Mouse (Mus musculus) embryonic facial prominence, embryonic 13.5 days (tissue): ENCODE results near the gene Rnf144b. TPM values are rescaled to one million over a fixed set of nuclear protein-coding genes. Genes with fewer than 3 reads are reported as not detected.

Experiments
- ATAC-seq: fragments of 200-750 bp; cut with Nextera tagmentation; 2 replicates; pipeline ENCODE4 v1.8.0; 2017; ENCODE audit warnings: low read depth; ENCODE audit not compliant: insufficient number of reproducible peaks, insufficient read depth, low FRiP score, low TSS enrichment
- H3K27ac ChIP-seq: fragments of 300-500 bp; sonication (generic); 2 replicates; pipeline ENCODE4 v1.5.1; 2015; ENCODE audit warnings: moderate library complexity, mild to moderate bottlenecking, inconsistent platforms
- H3K27me3 ChIP-seq: fragments of 300-500 bp; sonication (generic); 2 replicates; pipeline ENCODE4 v1.6.1; 2015; ENCODE audit warnings: mild to moderate bottlenecking, inconsistent platforms
- H3K36me3 ChIP-seq: fragments of 300-500 bp; sonication (generic); 2 replicates; pipeline ENCODE4 v1.6.1; 2015; ENCODE audit warnings: mild to moderate bottlenecking, inconsistent platforms
- H3K4me1 ChIP-seq: fragments of 300-500 bp; sonication (generic); 2 replicates; pipeline ENCODE4 v1.6.1; 2015; ENCODE audit warnings: inconsistent platforms
- H3K4me2 ChIP-seq: fragments of 300-500 bp; sonication (generic); 2 replicates; pipeline ENCODE4 v1.6.1; 2015; ENCODE audit warnings: moderate library complexity, mild to moderate bottlenecking, inconsistent platforms
- H3K4me3 ChIP-seq: fragments of 300-500 bp; sonication (generic); 2 replicates; pipeline ENCODE4 v1.5.1; 2015; ENCODE audit warnings: mild to moderate bottlenecking, inconsistent platforms
- H3K9ac ChIP-seq: fragments of 300-500 bp; sonication (generic); 2 replicates; pipeline ENCODE4 v1.6.1; 2015; ENCODE audit warnings: mild to moderate bottlenecking, inconsistent platforms
- H3K9me3 ChIP-seq: fragments of 300-500 bp; sonication (generic); 2 replicates; pipeline ENCODE4 v1.6.1; 2016; ENCODE audit warnings: inconsistent platforms
- WGBS: fragments of 180-500 bp; shearing (Covaris S2); methylation state at CpG from one replicate; pipeline ENCODE4 v1.1.7; 2015; ENCODE audit warnings: mixed read lengths; 5-methylcytosine and 5-hydroxymethylcytosine counted together
- polyA plus RNA-seq: library from polyadenylated mRNA; unstranded; fragments of >200 nt; fragmentation: Nextera tagmentation; extraction: Ambion mirVana; gene quantifications from 2 replicates; pipeline ENCODE4 v1.2.1, GENCODE M21; 2015

Gene Rnf144b
- polyA plus RNA-seq, 1 experiment from 2014 or later = 2.2 TPM

- Histone ChIP-seq H3K36me3 (no peaks in the 10 kb centered on the region), H3K4me2 (no peak overlapping the region), H3K27ac (peak overlapping the region; percentile 34; the same call in 1 of the 2 replicates), H3K4me1 (peaks cover 20% of the 10 kb centered on the region; the same call in 1 of the 2 replicates), H3K9ac (no peak overlapping the region), H3K4me3 (no peak overlapping the region), H3K27me3 (no peaks in the 10 kb centered on the region), H3K9me3 (peaks cover 4% of the 10 kb centered on the region; the same call in 1 of the 2 replicates)
- 44% methylated on average over 13 of the region's 13 CpGs for WGBS
- no peak for ATAC-seq
Observed at GRCm38 (mm10) chr13:47201962-47202624, 79.6 kb downstream of the Rnf144b start.

GRCm38 (mm10) chr13:47210496-47210895, 88.0 kb downstream of the Rnf144b start:
- WGBS = 76% methylated on average over 4 of the region's 4 CpGs
- peaks cover 4% of the 10 kb centered on the region; the same call in 1 of the 2 replicates for H3K9me3 ChIP-seq
- H3K27me3 ChIP-seq = 0 out of 2 replicates have a peak, but pooled peaks cover 2% of the 10 kb centered on the region
- H3K36me3 ChIP-seq = no peaks in the 10 kb centered on the region
- H3K4me3 ChIP-seq = no peak overlapping the region
- H3K9ac ChIP-seq = no peak overlapping the region
- no peak overlapping the region for H3K27ac ChIP-seq
- no peak for ATAC-seq
- H3K4me1 ChIP-seq = no peaks in the 10 kb centered on the region
- no peak overlapping the region for H3K4me2 ChIP-seq

- Histone ChIP-seq H3K27ac (no peak overlapping the region), H3K4me2 (no peak overlapping the region), H3K4me1 (0 out of 2 replicates have a peak, but pooled peaks cover 2% of the 10 kb centered on the region), H3K27me3 (0 out of 2 replicates have a peak, but pooled peaks cover 2% of the 10 kb centered on the region), H3K9me3 (peaks cover 4% of the 10 kb centered on the region; the same call in 1 of the 2 replicates), H3K9ac (no peak overlapping the region), H3K36me3 (no peaks in the 10 kb centered on the region), H3K4me3 (no peak overlapping the region)
- no peak for ATAC-seq
- 66% methylated on average over 6 of the region's 6 CpGs for WGBS
Observed at GRCm38 (mm10) chr13:47210992-47211391, 88.5 kb downstream of the Rnf144b start.

- Histone ChIP-seq H3K4me1 (0 out of 2 replicates have a peak, but pooled peaks cover 2% of the 10 kb centered on the region), H3K27me3 (0 out of 2 replicates have a peak, but pooled peaks cover 2% of the 10 kb centered on the region), H3K4me2 (no peak overlapping the region), H3K36me3 (no peaks in the 10 kb centered on the region), H3K27ac (no peak overlapping the region), H3K4me3 (no peak overlapping the region), H3K9ac (no peak overlapping the region), H3K9me3 (peaks cover under 1% of the 10 kb centered on the region; the same call in 1 of the 2 replicates)
- ATAC-seq = no peak
- WGBS = 68% methylated on average over 7 of the region's 7 CpGs
Observed at GRCm38 (mm10) chr13:47211581-47211980, 89.1 kb downstream of the Rnf144b start.

GRCm38 (mm10) chr13:47213817-47214216, 91.4 kb downstream of the Rnf144b start:
- H3K4me1 ChIP-seq = peaks cover 2% of the 10 kb centered on the region; the same call in 1 of the 2 replicates
- no peak for ATAC-seq

GRCm38 (mm10) chr13:47214895-47215294, 92.4 kb downstream of the Rnf144b start:
- no peak for ATAC-seq

More at GRCm38 (mm10) chr13:47213817-47214216, 91.4 kb downstream of the Rnf144b start:
- no peaks in the 10 kb centered on the region for H3K36me3 ChIP-seq
- no peaks in the 10 kb centered on the region for H3K9me3 ChIP-seq
- no peak overlapping the region for H3K4me3 ChIP-seq
- H3K4me2 ChIP-seq = no peak overlapping the region
- H3K27ac ChIP-seq = no peak overlapping the region
- WGBS = 94% methylated on average over 10 of the region's 10 CpGs
- H3K9ac ChIP-seq = no peak overlapping the region
- 0 out of 2 replicates have a peak, but pooled peaks cover 2% of the 10 kb centered on the region for H3K27me3 ChIP-seq

GRCm38 (mm10) chr13:47215815-47216585, 93.5 kb downstream of the Rnf144b start:
- H3K27me3 ChIP-seq = 0 out of 2 replicates have a peak, but pooled peaks cover 2% of the 10 kb centered on the region
- H3K9me3 ChIP-seq = no peaks in the 10 kb centered on the region
- H3K36me3 ChIP-seq = no peaks in the 10 kb centered on the region
- ATAC-seq = no peak
- H3K4me2 ChIP-seq = no peak overlapping the region
- H3K4me3 ChIP-seq = no peak overlapping the region
- no peak overlapping the region for H3K9ac ChIP-seq
- 71% methylated on average over 20 of the region's 20 CpGs for WGBS
- H3K27ac ChIP-seq = no peak overlapping the region
- H3K4me1 ChIP-seq = peaks cover 2% of the 10 kb centered on the region; the same call in 1 of the 2 replicates

More at GRCm38 (mm10) chr13:47214895-47215294, 92.4 kb downstream of the Rnf144b start:
- 0 out of 2 replicates have a peak, but pooled peaks cover 2% of the 10 kb centered on the region for H3K27me3 ChIP-seq
- no peaks in the 10 kb centered on the region for H3K9me3 ChIP-seq
- no peaks in the 10 kb centered on the region for H3K36me3 ChIP-seq
- H3K9ac ChIP-seq = no peak overlapping the region
- H3K4me1 ChIP-seq = peaks cover 2% of the 10 kb centered on the region; the same call in 1 of the 2 replicates
- 77% methylated on average over 5 of the region's 5 CpGs for WGBS
- H3K27ac ChIP-seq = no peak overlapping the region
- no peak overlapping the region for H3K4me3 ChIP-seq
- H3K4me2 ChIP-seq = no peak overlapping the region

- ATAC-seq = no peak
- H3K27me3 ChIP-seq = 0 out of 2 replicates have a peak, but pooled peaks cover 2% of the 10 kb centered on the region
- no peak overlapping the region for H3K4me2 ChIP-seq
- H3K4me3 ChIP-seq = no peak overlapping the region
- 78% methylated on average over 5 of the region's 5 CpGs for WGBS
- H3K4me1 ChIP-seq = peaks cover 2% of the 10 kb centered on the region; the same call in 1 of the 2 replicates
- H3K9me3 ChIP-seq = no peaks in the 10 kb centered on the region
- H3K36me3 ChIP-seq = no peaks in the 10 kb centered on the region
- H3K9ac ChIP-seq = no peak overlapping the region
- no peak overlapping the region for H3K27ac ChIP-seq
Observed at GRCm38 (mm10) chr13:47217107-47217571, 94.7 kb downstream of the Rnf144b start.

- H3K9me3 ChIP-seq = no peaks in the 10 kb centered on the region
- H3K4me2 ChIP-seq = no peak overlapping the region
- H3K4me3 ChIP-seq = no peak overlapping the region
- peaks cover 2% of the 10 kb centered on the region; the same call in 1 of the 2 replicates for H3K4me1 ChIP-seq
- H3K36me3 ChIP-seq = no peaks in the 10 kb centered on the region
- 0 out of 2 replicates have a peak, but pooled peaks cover 2% of the 10 kb centered on the region for H3K27me3 ChIP-seq
- H3K27ac ChIP-seq = no peak overlapping the region
- 55% methylated on average over 6 of the region's 6 CpGs for WGBS
- ATAC-seq = no peak
- no peak overlapping the region for H3K9ac ChIP-seq
Observed at GRCm38 (mm10) chr13:47218351-47218750, 95.9 kb downstream of the Rnf144b start.

GRCm38 (mm10) chr13:47220426-47220825, 98.0 kb downstream of the Rnf144b start:
- Histone ChIP-seq H3K4me3 (no peak overlapping the region), H3K4me2 (no peak overlapping the region), H3K9ac (no peak overlapping the region), H3K27me3 (no peaks in the 10 kb centered on the region), H3K36me3 (no peaks in the 10 kb centered on the region), H3K4me1 (peaks cover 20% of the 10 kb centered on the region), H3K9me3 (no peaks in the 10 kb centered on the region), H3K27ac (no peak overlapping the region)
- WGBS = 81% methylated on average over 10 of the region's 10 CpGs
- ATAC-seq = no peak
